Mouse (Mus musculus) layer of hippocampus, postnatal 25 days (tissue): ENCODE results near the gene Lin28a. TPM values are rescaled to one million over a fixed set of nuclear protein-coding genes. Genes with fewer than 3 reads are reported as not detected.
A peak's percentile ranks its signal among the peaks of the same experiment; 100 is the strongest.
"Not testable (repeated sequence)": the region's sequence is repeated elsewhere in the genome, so short reads cannot be mapped to it uniquely, and the experiment has no call there.

Experiments
- DNase-seq, 2 experiments: peaks; one replicate each; pipeline ENCODE4 v3.0.0; 2022; ENCODE audit warnings: mixed read lengths in 2 of 2, low spot score in 1 of 2; ENCODE audit errors: extremely low spot score in 1 of 2
- total RNA-seq, 2 experiments: library from RNA; stranded (reverse); gene quantifications; 2 replicates each; pipeline ENCODE4 v1.2.3; 2021

The Lin28a gene
- total RNA-seq, 2 experiments from 2014 or later = not detected

- DNase-seq = no peak
Observed at GRCm38 (mm10) chr4:133990035-133990434, 28.6 kb downstream of the Lin28a start.

- DNase-seq = not testable (repeated sequence)
Observed at GRCm38 (mm10) chr4:133988289-133988688, 30.4 kb downstream of the Lin28a start.

- no peak for DNase-seq
Observed at GRCm38 (mm10) chr4:133982936-133983335, 35.7 kb downstream of the Lin28a start.

GRCm38 (mm10) chr4:133980496-133980895 is 38.1 kb downstream of the Lin28a start:
- DNase-seq = no peak

- DNase-seq = no peak
Observed at GRCm38 (mm10) chr4:133978021-133978711, 40.5 kb downstream of the Lin28a start.

- DNase-seq = no peak
Observed at GRCm38 (mm10) chr4:133971741-133972140, 46.9 kb downstream of the Lin28a start.

GRCm38 (mm10) chr4:133970876-133971275 is 47.8 kb downstream of the Lin28a start:
- no peak for DNase-seq

- DNase-seq = peak; percentile 16 to 35
Observed at GRCm38 (mm10) chr4:133970196-133970595, 48.4 kb downstream of the Lin28a start.

GRCm38 (mm10) chr4:133969114-133969770 is 49.4 kb downstream of the Lin28a start:
- DNase-seq = no peak

- peak; percentile 18 to 36 for DNase-seq
Observed at GRCm38 (mm10) chr4:133968150-133968921, 50.3 kb downstream of the Lin28a start, which contains the start of gene Hmgn2. Gene Hmgn2, minus strand, starts transcription at chr4:133968650.

- peak; percentile 84 for DNase-seq
Observed at GRCm38 (mm10) chr4:133967866-133968149, 50.8 kb downstream of the Lin28a start.

- peak; percentile 93 to 98 for DNase-seq
Observed at GRCm38 (mm10) chr4:133967138-133967865, 51.3 kb downstream of the Lin28a start.

GRCm38 (mm10) chr4:133966271-133966940 is 52.2 kb downstream of the Lin28a start:
- no peak for DNase-seq

- no peak for DNase-seq
Observed at GRCm38 (mm10) chr4:133962566-133962965, 56.1 kb downstream of the Lin28a start.

- no peak for DNase-seq
Observed at GRCm38 (mm10) chr4:133958884-133959283, 59.8 kb downstream of the Lin28a start.

GRCm38 (mm10) chr4:133956358-133956757 is 62.3 kb downstream of the Lin28a start:
- DNase-seq = no peak
